Mouse (Mus musculus): ENCODE results near the gene Cd300c2. TPM values are rescaled to one million over a fixed set of nuclear protein-coding genes. Genes with fewer than 3 reads are reported as not detected.
"Not testable (repeated sequence)": the region's sequence is repeated elsewhere in the genome, so short reads cannot be mapped to it uniquely, and the experiment has no call there.

The Cd300c2 gene
- polyA plus RNA-seq (2012; ENCODE audit: insufficient read depth, insufficient read length, missing spikeins), result 447 and 482 TPM in 2 replicates

DNA sequence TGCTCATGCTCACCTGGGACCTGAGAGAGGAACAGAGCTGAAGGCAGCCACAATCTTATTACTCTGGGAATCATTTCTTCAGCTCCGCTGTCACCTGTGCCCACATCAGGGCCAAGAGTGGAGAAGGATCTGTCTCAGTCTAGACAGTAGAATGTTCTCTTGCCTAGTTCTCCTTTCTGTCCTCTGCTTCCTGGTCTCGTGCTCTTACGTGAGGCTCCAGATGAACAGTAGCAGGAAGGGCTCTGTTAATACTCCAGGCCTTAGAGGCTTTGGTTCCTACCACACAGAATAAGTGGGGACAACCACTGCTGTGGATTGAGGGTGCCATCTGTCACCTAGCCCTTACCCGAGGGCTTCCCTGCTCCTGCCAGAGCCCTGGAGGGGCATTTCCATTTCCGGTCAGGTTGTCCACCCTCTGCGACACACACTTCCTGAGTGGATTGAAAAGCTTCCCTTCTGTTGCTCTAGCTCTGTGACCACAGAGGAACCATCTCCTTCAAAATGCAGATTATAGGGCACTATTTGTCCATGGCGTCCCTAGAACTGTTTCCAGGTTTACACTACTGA lies at the start of gene Cd300c2:
Gene Cd300c2, minus strand, starts transcription at position 407 of the 567 bp plus-strand sequence.
- TF ChIP-seq CTCF (IDR thresholded peaks at IDR 0.05; ENCODE audit: low read depth, low read length), result no peak
- Histone ChIP-seq H3K27ac (ENCODE audit: insufficient read depth, low read depth, low read length) (peak within 1 kb of the TSS; percentile 99), H3K4me3 (ENCODE audit: insufficient read depth, low read length) (peak within 1 kb of the TSS; percentile 59), H3K4me1 (ENCODE audit: control insufficient read depth, insufficient read depth, low read length) (peaks cover 63% of the 10 kb centered on the region)

DNA sequence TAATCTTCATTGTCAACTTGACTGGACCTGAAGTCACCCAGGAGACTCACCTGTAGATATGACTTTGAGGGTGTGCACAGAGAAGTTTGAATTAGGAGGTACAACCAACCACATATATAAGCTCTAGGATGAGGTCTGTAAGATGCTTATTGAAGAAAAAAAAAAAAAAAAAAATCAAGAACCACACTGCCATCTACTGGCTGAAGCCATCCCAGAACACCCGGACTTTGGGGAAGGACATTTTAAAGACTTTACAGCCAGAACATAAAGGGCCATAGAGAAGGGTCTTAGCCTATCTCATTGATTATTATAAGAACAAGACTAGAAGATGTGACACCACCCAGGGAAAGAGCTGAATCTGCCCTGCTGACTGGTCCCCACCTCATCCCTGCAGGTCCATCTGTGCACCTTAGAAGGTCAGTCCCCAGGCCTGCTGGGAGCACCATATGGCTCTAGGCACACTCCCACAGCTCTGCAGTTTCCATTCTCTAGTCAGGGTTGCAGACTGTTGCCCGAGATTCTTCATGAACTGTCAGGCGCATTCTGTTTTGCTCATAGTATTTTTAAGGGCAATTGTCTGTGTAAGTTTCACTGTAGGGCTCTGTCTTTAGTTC lies 47.7 kb upstream of the Cd300c2 start:
- H3K4me1 ChIP-seq (ENCODE audit: control insufficient read depth, insufficient read depth, low read length), result peaks cover 21% of the 10 kb centered on the region
- H3K4me3 ChIP-seq (ENCODE audit: insufficient read depth, low read length), result no peak overlapping the region
- TF ChIP-seq CTCF (IDR thresholded peaks at IDR 0.05; ENCODE audit: low read depth, low read length), result no peak
- TF ChIP-seq POLR2A (IDR thresholded peaks at IDR 0.05; ENCODE audit: borderline replicate concordance, low read depth, low read length), result no peak
- no peak overlapping the region for H3K27ac ChIP-seq (ENCODE audit: insufficient read depth, low read depth, low read length)

DNA sequence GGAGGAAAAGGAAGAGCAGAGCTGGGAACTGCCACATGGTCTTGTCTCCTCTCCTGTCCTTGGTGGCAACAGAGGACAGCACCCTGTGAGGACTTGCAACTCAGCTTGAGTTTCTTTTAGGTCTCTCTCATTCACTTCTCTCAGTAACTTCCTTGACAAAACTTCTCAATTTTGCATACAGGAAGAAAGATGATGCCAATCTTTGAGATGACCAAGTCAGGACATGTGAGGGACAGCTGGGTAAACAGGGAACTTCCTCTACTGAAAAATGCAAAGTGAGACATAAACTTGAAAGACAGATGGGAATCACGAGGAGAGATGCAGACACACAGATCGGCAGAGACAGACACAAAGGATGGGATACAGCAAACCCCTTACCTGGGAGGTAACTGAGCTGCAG lies 46.6 kb upstream of the Cd300c2 start, which contains the start of gene Cd300ld3:
Gene Cd300ld3, minus strand, starts transcription at position 151 of the 400 bp plus-strand sequence.
- TF ChIP-seq POLR2A (IDR thresholded peaks at IDR 0.05; ENCODE audit: borderline replicate concordance, low read depth, low read length), result no peak
- no peak for TF ChIP-seq CTCF (IDR thresholded peaks at IDR 0.05; ENCODE audit: low read depth, low read length)
- H3K4me3 ChIP-seq (ENCODE audit: insufficient read depth, low read length), result peak within 1 kb of the TSS; percentile 31
- H3K4me1 ChIP-seq (ENCODE audit: control insufficient read depth, insufficient read depth, low read length), result peaks cover 17% of the 10 kb centered on the region
- H3K27ac ChIP-seq (ENCODE audit: insufficient read depth, low read depth, low read length), result peak within 1 kb of the TSS; percentile 85

DNA sequence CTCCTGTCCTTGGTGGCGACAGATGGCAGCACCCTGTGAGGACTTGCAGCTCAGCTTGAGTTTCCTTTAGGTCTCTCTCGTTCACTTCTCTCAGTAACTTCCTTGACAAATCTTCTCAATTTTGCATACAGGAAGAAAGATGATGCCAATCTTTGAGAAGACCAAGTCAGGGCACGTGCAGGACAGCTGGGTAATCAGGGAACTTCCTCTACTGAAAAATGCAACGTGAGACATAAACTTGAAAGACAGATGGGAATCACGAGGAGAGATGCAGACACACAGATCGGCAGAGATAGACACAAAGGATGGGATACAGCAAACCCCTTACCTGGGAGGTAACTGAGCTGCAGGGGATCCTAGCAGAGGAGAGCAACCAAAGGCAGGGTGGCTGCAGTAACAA lies 36.0 kb upstream of the Cd300c2 start, which contains the start of gene Cd300ld5:
Gene Cd300ld5, minus strand, starts transcription at position 101 of the 400 bp plus-strand sequence.
- not testable (repeated sequence) for H3K27ac ChIP-seq (ENCODE audit: insufficient read depth, low read depth, low read length); H3K4me3 ChIP-seq (ENCODE audit: insufficient read depth, low read length); H3K4me1 ChIP-seq (ENCODE audit: control insufficient read depth, insufficient read depth, low read length)

DNA sequence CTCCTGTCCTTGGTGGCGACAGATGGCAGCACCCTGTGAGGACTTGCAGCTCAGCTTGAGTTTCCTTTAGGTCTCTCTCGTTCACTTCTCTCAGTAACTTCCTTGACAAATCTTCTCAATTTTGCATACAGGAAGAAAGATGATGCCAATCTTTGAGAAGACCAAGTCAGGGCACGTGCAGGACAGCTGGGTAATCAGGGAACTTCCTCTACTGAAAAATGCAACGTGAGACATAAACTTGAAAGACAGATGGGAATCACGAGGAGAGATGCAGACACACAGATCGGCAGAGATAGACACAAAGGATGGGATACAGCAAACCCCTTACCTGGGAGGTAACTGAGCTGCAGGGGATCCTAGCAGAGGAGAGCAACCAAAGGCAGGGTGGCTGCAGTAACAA lies 25.2 kb upstream of the Cd300c2 start, which contains the start of gene Cd300ld4:
Gene Cd300ld4, minus strand, starts transcription at position 101 of the 400 bp plus-strand sequence.
- not testable (repeated sequence) for H3K4me3 ChIP-seq (ENCODE audit: insufficient read depth, low read length)

DNA sequence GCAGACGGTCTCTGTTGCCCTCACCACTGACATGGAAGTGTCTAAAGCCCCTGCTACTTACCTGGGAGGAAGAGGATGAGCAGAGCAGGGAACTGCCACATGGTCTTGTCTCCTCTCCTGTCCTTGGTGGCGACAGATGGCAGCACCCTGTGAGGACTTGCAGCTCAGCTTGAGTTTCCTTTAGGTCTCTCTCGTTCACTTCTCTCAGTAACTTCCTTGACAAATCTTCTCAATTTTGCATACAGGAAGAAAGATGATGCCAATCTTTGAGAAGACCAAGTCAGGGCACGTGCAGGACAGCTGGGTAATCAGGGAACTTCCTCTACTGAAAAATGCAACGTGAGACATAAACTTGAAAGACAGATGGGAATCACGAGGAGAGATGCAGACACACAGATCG lies 14.4 kb upstream of the Cd300c2 start, which contains the start of gene Cd300ld2:
Gene Cd300ld2, minus strand, starts transcription at position 101 of the 400 bp plus-strand sequence.
- not testable (repeated sequence) for H3K27ac ChIP-seq (ENCODE audit: insufficient read depth, low read depth, low read length); H3K4me3 ChIP-seq (ENCODE audit: insufficient read depth, low read length); H3K4me1 ChIP-seq (ENCODE audit: control insufficient read depth, insufficient read depth, low read length)

More for the DNA sequence above, 25.2 kb upstream of the Cd300c2 start, which contains the start of gene Cd300ld4:
- not testable (repeated sequence) for H3K27ac ChIP-seq (ENCODE audit: insufficient read depth, low read depth, low read length); H3K4me1 ChIP-seq (ENCODE audit: control insufficient read depth, insufficient read depth, low read length)

DNA sequence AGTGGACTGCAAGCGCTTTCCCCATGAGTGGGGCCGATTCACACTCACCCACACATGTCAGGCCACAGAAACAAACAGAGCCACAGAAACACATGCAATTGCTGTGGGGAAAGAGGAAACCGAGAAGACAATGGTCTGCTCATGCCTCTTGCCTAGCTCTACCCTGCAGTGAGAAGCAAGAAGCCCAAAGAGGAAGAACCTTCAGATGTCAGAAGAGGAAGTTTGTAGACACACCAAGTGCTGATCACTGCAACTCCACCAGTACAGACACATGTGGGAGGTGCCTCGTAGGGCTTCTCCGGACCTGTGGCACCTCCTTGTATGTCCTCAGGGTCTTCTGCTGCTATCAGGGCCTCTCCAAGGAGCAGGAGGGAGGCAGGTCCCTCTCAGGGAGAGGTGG lies 2.4 kb upstream of the Cd300c2 start:
- Histone ChIP-seq H3K4me3 (ENCODE audit: insufficient read depth, low read length) (peak overlapping the region; percentile 44), H3K27ac (ENCODE audit: insufficient read depth, low read depth, low read length) (peak overlapping the region; percentile 99), H3K4me1 (ENCODE audit: control insufficient read depth, insufficient read depth, low read length) (peaks cover 45% of the 10 kb centered on the region)
- TF ChIP-seq CTCF (IDR thresholded peaks at IDR 0.05; ENCODE audit: low read depth, low read length) (no peak), POLR2A (IDR thresholded peaks at IDR 0.05; ENCODE audit: borderline replicate concordance, low read depth, low read length) (no peak)

DNA sequence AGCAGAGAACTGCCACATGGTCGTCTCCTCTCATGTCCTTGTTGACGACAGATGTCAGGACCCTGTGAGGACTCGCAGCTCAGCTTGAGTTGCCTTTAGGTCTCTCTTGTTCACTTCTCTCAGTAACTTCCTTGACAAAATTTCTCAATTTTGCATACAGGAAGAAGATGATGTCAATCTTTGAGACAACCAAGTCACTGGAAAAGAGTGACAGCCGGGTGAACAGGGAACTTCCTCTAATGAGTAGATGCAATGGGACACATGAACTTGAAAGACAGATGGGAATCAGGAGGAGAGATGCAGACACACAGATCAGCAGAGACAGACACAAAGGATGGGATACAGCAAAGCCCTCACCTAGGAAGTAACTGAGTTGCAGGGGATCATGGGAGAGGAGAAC lies 11.9 kb downstream of the Cd300c2 start, which contains the start of gene Cd300ld:
Gene Cd300ld, minus strand, starts transcription at position 130 of the 400 bp plus-strand sequence.
- TF ChIP-seq CTCF (IDR thresholded peaks at IDR 0.05; ENCODE audit: low read depth, low read length), result no peak
- no peak for TF ChIP-seq POLR2A (IDR thresholded peaks at IDR 0.05; ENCODE audit: borderline replicate concordance, low read depth, low read length)
- H3K4me1 ChIP-seq (ENCODE audit: control insufficient read depth, insufficient read depth, low read length), result peaks cover 34% of the 10 kb centered on the region
- peak within 1 kb of the TSS; percentile 52 for H3K4me3 ChIP-seq (ENCODE audit: insufficient read depth, low read length)
- H3K27ac ChIP-seq (ENCODE audit: insufficient read depth, low read depth, low read length), result peak within 1 kb of the TSS; percentile 84

DNA sequence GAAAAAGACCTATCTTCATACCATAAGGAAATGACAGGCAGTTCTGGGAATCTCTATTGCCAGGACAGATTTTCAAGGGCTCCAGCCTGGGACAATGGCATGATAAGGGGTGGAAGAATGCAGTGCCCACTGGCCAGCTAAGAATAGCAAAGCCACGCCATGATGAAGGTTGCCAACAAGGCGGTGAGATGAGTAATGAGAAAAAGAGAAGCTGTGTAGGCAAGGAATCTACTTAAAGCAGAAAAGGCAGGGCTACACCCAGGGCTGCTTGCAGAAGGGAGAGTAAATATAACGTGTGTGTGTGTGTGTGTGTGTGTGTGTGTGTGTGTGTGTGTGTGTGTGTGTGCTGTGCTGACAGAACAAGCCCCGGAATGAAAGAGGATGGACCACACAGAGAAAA lies 19.8 kb downstream of the Cd300c2 start:
- peaks cover 16% of the 10 kb centered on the region for H3K4me1 ChIP-seq (ENCODE audit: control insufficient read depth, insufficient read depth, low read length)
- H3K4me3 ChIP-seq (ENCODE audit: insufficient read depth, low read length), result no peak overlapping the region
- TF ChIP-seq CTCF (IDR thresholded peaks at IDR 0.05; ENCODE audit: low read depth, low read length) (no peak), POLR2A (IDR thresholded peaks at IDR 0.05; ENCODE audit: borderline replicate concordance, low read depth, low read length) (no peak)
- H3K27ac ChIP-seq (ENCODE audit: insufficient read depth, low read depth, low read length), result peak overlapping the region; percentile 44

DNA sequence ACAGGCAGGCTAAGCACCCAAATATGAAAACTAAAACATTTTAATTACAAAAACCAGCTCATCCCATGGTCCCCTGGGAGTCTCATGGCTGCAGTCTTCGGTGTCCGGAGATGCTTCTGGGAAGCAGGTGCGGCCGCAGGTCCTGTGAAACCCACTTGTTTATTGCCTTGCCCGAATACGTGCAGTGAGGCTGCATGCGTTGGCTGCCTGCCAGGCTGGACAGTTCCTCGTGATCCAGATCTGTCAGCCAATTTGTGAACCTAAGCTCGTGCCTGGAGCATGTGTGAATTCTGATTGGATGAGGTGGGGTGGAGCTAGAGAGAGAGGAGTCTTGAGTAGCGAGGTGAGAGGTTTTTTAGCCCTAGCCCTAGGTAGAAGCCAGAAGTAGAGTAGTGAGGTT lies 29.0 kb downstream of the Cd300c2 start:
- Histone ChIP-seq H3K27ac (ENCODE audit: insufficient read depth, low read depth, low read length) (no peak overlapping the region), H3K4me3 (ENCODE audit: insufficient read depth, low read length) (no peak overlapping the region), H3K4me1 (ENCODE audit: control insufficient read depth, insufficient read depth, low read length) (peaks cover 22% of the 10 kb centered on the region)
- TF ChIP-seq CTCF (IDR thresholded peaks at IDR 0.05; ENCODE audit: low read depth, low read length) (no peak), POLR2A (IDR thresholded peaks at IDR 0.05; ENCODE audit: borderline replicate concordance, low read depth, low read length) (no peak)

All from bone marrow macrophage, adult 2 months (primary cell).